Mouse (Mus musculus): ENCODE data around the gene Sema3f. TPM values are rescaled to one million over a fixed set of nuclear protein-coding genes. Genes with fewer than 3 reads are reported as not detected.

The Sema3f gene
- polyA plus RNA-seq, 1 experiment from 2014 or later = 10.0 TPM

DNA sequence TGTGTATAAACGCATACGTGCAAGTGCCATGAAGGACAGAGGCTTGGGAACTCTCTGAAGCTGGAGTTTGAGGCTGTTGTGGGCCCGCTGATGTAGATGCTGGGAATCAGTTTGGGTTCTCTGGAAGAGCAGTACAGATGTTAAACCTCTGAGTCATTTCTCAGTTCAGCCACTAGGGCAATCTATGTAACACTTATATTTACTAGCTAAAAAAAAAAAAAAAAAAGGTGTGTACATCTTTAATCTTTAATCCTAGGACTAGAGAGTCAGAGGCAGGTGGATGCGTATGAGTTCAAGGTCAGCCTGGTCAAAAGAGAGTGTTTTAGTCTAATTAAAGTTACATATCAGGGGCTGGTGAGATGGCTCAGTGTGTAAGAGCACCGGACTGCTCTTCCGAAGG, 63.3 kb downstream of the Sema3f start:
- Histone ChIP-seq H3K4me1 (peaks cover 58% of the 10 kb centered on the region), H3K36me3 (replicated peaks) (no peaks in the 10 kb centered on the region), H3K27ac (no peak overlapping the region), H3K9me3 (no peaks in the 10 kb centered on the region), H3K4me3 (no peak overlapping the region), H3K27me3 (ENCODE audit: poor library complexity, severe bottlenecking) (peaks cover 7% of the 10 kb centered on the region)
- WGBS = 82% methylated on average over 6 of the region's 6 CpGs
- DNase-seq (ENCODE audit: extremely low spot score, low spot score) = no peak

- WGBS = 9% methylated on average over 5 of the region's 5 CpGs
- H3K4me1 ChIP-seq = peaks cover 58% of the 10 kb centered on the region
- peaks cover 7% of the 10 kb centered on the region for H3K27me3 ChIP-seq (ENCODE audit: poor library complexity, severe bottlenecking)
- H3K36me3 ChIP-seq (replicated peaks) = no peaks in the 10 kb centered on the region
- DNase-seq (ENCODE audit: extremely low spot score, low spot score) = peak; percentile 86
- H3K4me3 ChIP-seq = 0 out of 2 replicates have a peak overlapping the region, but pooled peaks have one; percentile 6
- peak overlapping the region; percentile 89 for H3K27ac ChIP-seq
- no peaks in the 10 kb centered on the region for H3K9me3 ChIP-seq
These were observed 64.7 kb downstream of the Sema3f start for GRCm38 (mm10) chr9:107645577-107645976.

- Histone ChIP-seq H3K9me3 (no peaks in the 10 kb centered on the region), H3K36me3 (replicated peaks) (no peaks in the 10 kb centered on the region), H3K27me3 (ENCODE audit: poor library complexity, severe bottlenecking) (peaks cover 7% of the 10 kb centered on the region), H3K4me1 (peaks cover 58% of the 10 kb centered on the region), H3K4me3 (no peak overlapping the region), H3K27ac (peak overlapping the region; percentile 89)
- DNase-seq (ENCODE audit: extremely low spot score, low spot score) = no peak
- WGBS = 63% methylated on average over 7 of the region's 7 CpGs
These were observed 65.1 kb downstream of the Sema3f start for GRCm38 (mm10) chr9:107645153-107645510.

DNA sequence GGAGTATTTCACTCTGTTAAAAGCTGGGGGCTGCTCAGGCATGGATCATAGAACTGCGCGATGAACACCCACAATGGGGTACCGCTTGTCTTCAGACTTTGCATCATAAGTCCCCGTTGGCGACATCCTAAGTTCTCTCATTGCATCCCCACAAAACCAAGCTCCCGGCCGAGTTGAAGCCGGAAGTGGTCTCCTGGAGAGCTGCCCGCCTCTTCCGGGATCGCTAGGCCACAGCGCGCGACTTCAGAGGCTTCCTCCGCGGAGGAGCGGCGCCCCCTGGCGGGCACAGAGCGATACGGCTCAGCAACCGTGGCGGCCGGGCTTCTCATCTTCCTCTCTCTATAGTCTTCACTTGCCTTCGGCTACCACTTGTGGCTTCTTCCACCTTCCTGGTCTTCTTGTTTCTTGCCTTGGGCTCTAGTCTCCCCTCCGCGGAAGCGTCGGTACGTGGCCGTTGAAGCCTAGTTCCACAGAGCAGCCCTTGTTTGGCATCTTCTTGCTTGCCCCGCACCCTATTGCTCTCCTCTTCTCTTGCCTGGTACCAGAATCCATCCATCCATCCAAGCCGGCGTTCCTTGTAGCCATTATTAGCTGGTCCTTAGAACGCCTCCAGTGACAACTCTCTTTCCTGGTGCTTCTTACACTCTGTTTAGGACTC, 65.7 kb downstream of the Sema3f start:
- H3K4me3 ChIP-seq = peak overlapping the region; percentile 48
- DNase-seq (ENCODE audit: extremely low spot score, low spot score) = peak; percentile 91
- peaks cover 58% of the 10 kb centered on the region for H3K4me1 ChIP-seq
- peak overlapping the region; percentile 89 for H3K27ac ChIP-seq
- no peaks in the 10 kb centered on the region for H3K36me3 ChIP-seq (replicated peaks)
- H3K9me3 ChIP-seq = no peaks in the 10 kb centered on the region
- 6% methylated on average over 35 of the region's 35 CpGs for WGBS
- peaks cover 7% of the 10 kb centered on the region for H3K27me3 ChIP-seq (ENCODE audit: poor library complexity, severe bottlenecking)

GRCm38 (mm10) chr9:107643544-107644214, 66.6 kb downstream of the Sema3f start:
- no peaks in the 10 kb centered on the region for H3K36me3 ChIP-seq (replicated peaks)
- H3K27ac ChIP-seq = peak overlapping the region; percentile 89
- peaks cover 63% of the 10 kb centered on the region for H3K4me1 ChIP-seq
- H3K4me3 ChIP-seq = peak overlapping the region; percentile 48; the same call in 1 of the 2 replicates
- 93% methylated on average over 13 of the region's 13 CpGs for WGBS
- no peaks in the 10 kb centered on the region for H3K9me3 ChIP-seq
- no peak for DNase-seq (ENCODE audit: extremely low spot score, low spot score)
- peaks cover 7% of the 10 kb centered on the region for H3K27me3 ChIP-seq (ENCODE audit: poor library complexity, severe bottlenecking)

DNA sequence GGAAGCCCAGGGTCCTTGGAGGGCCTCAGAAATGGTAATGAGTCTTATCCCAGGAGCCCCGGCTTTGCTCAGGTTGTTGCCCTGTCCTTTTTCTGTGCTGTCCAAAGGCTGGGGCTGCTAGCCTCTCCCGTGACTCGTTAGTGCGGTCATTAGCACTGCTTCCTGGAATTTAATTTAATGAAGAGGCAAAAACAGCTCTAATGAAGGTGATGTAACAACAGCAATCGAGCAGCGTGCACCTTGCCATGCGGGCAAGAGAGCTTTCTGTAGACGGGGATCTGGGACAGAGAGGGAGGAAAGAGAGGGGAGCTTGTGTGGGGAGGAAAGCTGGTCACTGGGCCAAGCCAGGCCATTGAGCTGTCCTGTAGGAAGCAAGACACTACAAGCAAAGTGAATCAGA, 68.6 kb downstream of the Sema3f start:
- H3K27me3 ChIP-seq (ENCODE audit: poor library complexity, severe bottlenecking) = peaks cover 7% of the 10 kb centered on the region
- DNase-seq (ENCODE audit: extremely low spot score, low spot score) = no peak
- H3K27ac ChIP-seq = peak overlapping the region; percentile 81
- no peaks in the 10 kb centered on the region for H3K9me3 ChIP-seq
- no peak overlapping the region for H3K4me3 ChIP-seq
- peaks cover 78% of the 10 kb centered on the region for H3K4me1 ChIP-seq
- WGBS = 34% methylated on average over 8 of the region's 8 CpGs
- H3K36me3 ChIP-seq (replicated peaks) = no peaks in the 10 kb centered on the region

DNA sequence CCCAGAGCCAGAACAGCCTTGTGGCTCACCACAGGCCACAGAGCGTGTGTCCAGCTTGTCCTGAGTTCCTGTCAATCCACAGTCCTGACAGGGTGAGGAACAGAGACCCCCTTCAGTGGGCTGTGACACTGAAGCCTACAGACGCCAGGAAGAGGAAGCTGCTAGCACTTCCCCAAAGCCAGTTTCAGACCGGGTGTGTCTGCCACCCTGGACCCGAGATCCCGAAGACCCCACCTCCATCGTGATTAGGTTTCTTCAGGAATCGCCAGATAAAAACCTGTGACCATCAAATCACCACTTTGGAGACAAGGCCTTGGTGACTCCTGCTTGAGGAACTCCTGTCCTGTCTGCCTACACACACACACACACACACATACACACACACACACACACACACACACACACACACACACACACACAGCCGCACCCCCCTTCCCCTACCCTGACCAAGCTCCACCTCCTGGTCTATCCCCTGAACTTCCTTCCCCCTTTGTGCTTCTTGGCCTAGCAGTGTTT, 70.0 kb downstream of the Sema3f start:
- H3K4me3 ChIP-seq = 0 out of 2 replicates have a peak overlapping the region, but pooled peaks have one; percentile 6
- whole genome bisulfite sequencing = 45% methylated on average over 8 of the region's 8 CpGs
- H3K4me1 ChIP-seq = peaks cover 81% of the 10 kb centered on the region
- no peaks in the 10 kb centered on the region for H3K36me3 ChIP-seq (replicated peaks)
- no peaks in the 10 kb centered on the region for H3K9me3 ChIP-seq
- H3K27ac ChIP-seq = peak overlapping the region; percentile 81
- no peak for DNase-seq (ENCODE audit: extremely low spot score, low spot score)
- H3K27me3 ChIP-seq (ENCODE audit: poor library complexity, severe bottlenecking) = peaks cover 6% of the 10 kb centered on the region

DNA sequence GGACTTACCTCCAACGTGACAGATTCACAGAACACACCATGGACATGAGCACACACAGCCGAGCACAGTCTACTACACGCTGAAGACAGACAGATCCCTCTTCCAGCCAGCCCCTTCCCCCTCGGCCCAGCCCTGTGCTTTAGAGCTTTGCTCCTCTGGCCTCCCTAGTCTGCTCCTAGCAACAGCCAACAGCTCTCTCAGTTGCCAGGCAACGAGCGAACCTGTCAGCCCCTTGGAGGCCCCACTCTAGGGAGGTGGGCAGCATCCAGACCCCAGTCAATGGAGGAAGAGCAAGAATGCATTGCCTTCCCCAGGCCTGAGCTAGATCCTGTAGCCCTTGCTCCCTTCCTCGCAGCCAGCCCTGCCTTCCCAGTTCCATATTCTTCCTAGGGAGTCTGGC, 73.2 kb downstream of the Sema3f start:
- DNase-seq (ENCODE audit: extremely low spot score, low spot score) = peak; percentile 81
- 24% methylated on average over 7 of the region's 7 CpGs for WGBS

GRCm38 (mm10) chr9:107635279-107636028, 74.8 kb downstream of the Sema3f start, which contains the start of gene Gnai2:
TSS of gene Gnai2 (minus strand) at chr9:107635367.
- Histone ChIP-seq H3K4me1 (peaks cover 91% of the 10 kb centered on the region), H3K4me3 (peak within 1 kb of the TSS; percentile 80), H3K27me3 (ENCODE audit: poor library complexity, severe bottlenecking) (no peaks in the 10 kb centered on the region), H3K27ac (peak within 1 kb of the TSS; percentile 97), H3K9me3 (no peaks in the 10 kb centered on the region), H3K36me3 (replicated peaks) (peaks cover 29% of the 10 kb centered on the region)
- 4% methylated on average over 38 of the region's 38 CpGs for WGBS
- DNase-seq (ENCODE audit: extremely low spot score, low spot score) = peak; percentile 96

More for the DNA sequence above, 73.2 kb downstream of the Sema3f start:
- Histone ChIP-seq H3K36me3 (replicated peaks) (peaks cover 17% of the 10 kb centered on the region), H3K9me3 (no peaks in the 10 kb centered on the region), H3K4me3 (peak overlapping the region; percentile 39), H3K27me3 (ENCODE audit: poor library complexity, severe bottlenecking) (no peaks in the 10 kb centered on the region), H3K27ac (peak overlapping the region; percentile 97), H3K4me1 (peaks cover 91% of the 10 kb centered on the region)

- H3K4me3 ChIP-seq = peak overlapping the region; percentile 80
- DNase-seq (ENCODE audit: extremely low spot score, low spot score) = no peak
- under 1% methylated on average over 35 of the region's 35 CpGs for WGBS
- no peaks in the 10 kb centered on the region for H3K9me3 ChIP-seq
- H3K27me3 ChIP-seq (ENCODE audit: poor library complexity, severe bottlenecking) = no peaks in the 10 kb centered on the region
- peaks cover 91% of the 10 kb centered on the region for H3K4me1 ChIP-seq
- peak overlapping the region; percentile 97 for H3K27ac ChIP-seq
- peaks cover 33% of the 10 kb centered on the region for H3K36me3 ChIP-seq (replicated peaks)
These were observed 75.6 kb downstream of the Sema3f start for GRCm38 (mm10) chr9:107634406-107635278.

DNA sequence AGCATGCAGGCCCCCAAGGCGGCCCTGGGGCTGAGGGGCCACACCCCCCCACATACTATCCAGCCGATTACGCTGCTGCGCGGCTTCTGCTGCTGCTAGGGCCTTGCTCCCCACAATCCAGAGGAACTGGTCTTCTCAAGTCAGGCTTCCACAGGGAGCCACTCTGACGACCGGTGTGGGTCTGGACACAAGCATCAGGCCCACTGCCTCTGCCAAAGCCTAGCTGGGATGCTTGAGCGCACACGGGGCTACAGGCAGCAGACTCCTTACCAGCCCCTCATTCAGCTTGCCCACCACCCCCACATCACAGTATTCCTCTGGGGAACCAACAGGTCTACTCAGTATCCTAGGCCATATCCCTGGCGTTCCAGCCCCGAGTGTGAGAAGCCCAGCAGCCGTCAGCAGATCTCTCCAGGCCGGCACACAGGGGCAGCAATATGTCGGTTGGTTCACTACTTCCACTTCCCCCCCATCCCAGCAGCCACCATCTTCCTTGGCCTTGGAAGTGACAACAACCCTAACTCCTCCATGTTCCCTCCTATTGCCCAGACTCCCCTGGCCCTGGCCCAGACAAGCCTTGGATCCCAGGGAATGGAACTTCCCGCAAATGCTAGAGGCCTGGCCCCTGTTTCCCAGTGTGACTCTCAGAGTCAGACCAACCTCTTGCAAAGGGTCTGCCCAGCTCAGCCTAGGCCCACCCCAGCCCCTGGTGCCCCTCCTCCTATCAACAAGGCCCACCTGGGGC, 76.4 kb downstream of the Sema3f start:
- peak; percentile 48 for DNase-seq (ENCODE audit: extremely low spot score, low spot score)

More for the DNA sequence above, 76.4 kb downstream of the Sema3f start:
- Histone ChIP-seq H3K4me1 (peaks cover 92% of the 10 kb centered on the region), H3K27ac (peak overlapping the region; percentile 97), H3K36me3 (replicated peaks) (peaks cover 42% of the 10 kb centered on the region), H3K4me3 (peak overlapping the region; percentile 80), H3K9me3 (no peaks in the 10 kb centered on the region), H3K27me3 (ENCODE audit: poor library complexity, severe bottlenecking) (no peaks in the 10 kb centered on the region)
- 2% methylated on average over 15 of the region's 15 CpGs for WGBS
